Mouse (Mus musculus): ENCODE results near the gene Ralgapa2. TPM values are rescaled to one million over a fixed set of nuclear protein-coding genes. Genes with fewer than 3 reads are reported as not detected.

Gene Ralgapa2
- total RNA-seq, 2 experiments from 2014 or later, result 6.4 to 7.3 TPM

DNA sequence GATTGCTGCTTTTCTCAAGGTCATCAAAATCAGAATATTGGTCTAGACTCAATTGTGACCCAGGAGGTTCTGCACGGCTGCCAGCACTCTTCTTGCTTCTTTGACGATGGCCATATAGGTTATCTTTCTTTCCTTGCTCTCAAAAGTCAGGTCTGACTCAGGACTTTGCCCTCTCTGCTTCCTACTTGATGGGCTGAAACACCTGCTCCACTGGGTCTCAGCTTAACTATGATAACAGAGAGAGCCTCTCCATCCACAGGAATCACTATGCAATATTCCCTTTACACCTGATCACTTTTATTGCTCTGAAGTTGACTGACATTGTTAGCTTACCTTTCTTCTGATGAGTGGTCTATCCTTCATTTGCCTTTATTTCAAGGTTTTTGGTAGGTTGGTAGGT lies 191.5 kb downstream of the Ralgapa2 start:
- intact Hi-C loops (cut with DNase I), result no loop called here
- DNase-seq, result no peak

DNA sequence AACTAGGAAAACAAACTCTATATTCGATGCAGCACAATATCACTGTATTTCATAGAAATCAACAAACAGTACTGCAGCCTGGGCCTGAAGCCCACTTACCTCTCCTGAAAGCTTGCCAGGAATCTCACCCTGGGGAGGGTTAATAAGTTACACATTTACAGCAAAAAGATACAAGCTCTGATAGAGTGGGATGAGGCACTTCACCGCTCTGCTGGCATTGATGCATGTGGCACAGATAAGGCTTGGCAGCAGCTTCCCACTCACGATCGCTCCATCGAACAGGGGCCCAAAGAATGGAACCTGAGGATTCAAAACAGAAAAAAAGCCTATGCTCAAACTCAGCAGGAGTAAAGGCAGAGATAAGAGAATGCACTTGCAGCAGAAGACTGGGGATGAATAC lies 197.4 kb downstream of the Ralgapa2 start:
- DNase-seq, result no peak
- intact Hi-C loops (cut with DNase I), result no loop called here

DNA sequence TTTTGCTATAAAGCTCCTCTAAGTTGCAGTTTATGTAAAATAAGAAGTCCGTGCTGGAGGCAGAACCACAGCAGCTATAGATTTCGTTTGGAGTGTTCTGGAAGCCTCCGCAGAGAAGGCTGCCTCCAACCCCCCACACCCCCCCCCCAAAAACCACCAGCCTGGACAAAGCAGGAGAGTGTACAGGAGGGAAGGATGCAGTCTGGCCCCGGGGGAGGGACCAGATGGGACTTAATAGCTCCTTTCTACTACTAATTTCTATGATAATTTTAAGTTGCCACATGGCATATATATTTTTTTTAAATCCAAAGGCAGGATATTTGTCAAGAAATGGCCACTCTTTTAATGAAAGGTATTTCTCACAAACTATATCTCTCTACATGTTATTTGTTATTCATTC lies 198.3 kb downstream of the Ralgapa2 start:
- intact Hi-C loops (cut with DNase I), result no loop called here
- DNase-seq, result no peak

GRCm38 (mm10) chr2:146310760-146311159 lies 201.4 kb downstream of the Ralgapa2 start:
- DNase-seq, result no peak
- intact Hi-C loops (cut with DNase I), result no loop called here

DNA sequence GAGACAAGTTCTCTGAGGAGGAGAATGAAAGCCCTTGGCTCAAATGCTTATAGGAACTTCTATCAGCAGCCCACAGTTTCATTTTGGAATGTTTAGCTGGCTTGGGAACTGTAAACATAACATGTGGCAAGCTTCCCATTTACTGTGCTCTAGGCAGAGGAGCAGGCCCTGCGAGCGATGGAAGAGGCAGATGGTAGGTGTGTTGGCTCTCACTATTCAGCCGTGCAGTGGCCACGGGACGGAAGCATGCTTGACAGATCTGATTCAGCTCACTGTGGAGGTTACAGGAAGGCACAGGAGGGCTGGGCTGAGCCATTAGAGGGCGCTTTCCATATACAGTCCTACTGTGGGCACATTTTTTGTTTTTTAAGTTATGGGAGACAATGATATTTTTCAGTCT lies 201.9 kb downstream of the Ralgapa2 start:
- no peak for DNase-seq
- intact Hi-C loops (cut with DNase I), result no loop called here

GRCm38 (mm10) chr2:146309413-146309812 lies 202.7 kb downstream of the Ralgapa2 start:
- DNase-seq, result no peak
- intact Hi-C loops (cut with DNase I), result no loop called here

DNA sequence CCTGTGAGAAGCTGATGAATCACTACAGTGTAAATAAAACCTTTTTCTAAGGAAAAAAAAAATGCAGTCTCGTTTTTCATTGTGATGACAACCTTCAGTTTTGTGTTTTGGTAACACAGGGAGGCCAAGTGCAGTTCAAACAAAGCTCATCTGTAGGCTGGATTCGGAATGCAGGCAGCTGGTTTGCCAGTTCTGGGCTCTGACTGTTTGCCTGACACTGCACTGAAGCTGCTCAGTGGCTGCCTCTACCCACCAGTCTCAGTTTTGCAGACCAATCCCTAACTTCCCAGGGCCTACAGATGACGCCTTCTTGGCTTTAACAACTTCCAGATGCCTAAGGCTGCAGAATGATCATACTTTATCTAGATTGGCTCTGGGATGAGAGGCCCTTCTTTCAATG lies 205.1 kb downstream of the Ralgapa2 start:
- no peak for DNase-seq
- intact Hi-C loops (cut with DNase I), result no loop called here

DNA sequence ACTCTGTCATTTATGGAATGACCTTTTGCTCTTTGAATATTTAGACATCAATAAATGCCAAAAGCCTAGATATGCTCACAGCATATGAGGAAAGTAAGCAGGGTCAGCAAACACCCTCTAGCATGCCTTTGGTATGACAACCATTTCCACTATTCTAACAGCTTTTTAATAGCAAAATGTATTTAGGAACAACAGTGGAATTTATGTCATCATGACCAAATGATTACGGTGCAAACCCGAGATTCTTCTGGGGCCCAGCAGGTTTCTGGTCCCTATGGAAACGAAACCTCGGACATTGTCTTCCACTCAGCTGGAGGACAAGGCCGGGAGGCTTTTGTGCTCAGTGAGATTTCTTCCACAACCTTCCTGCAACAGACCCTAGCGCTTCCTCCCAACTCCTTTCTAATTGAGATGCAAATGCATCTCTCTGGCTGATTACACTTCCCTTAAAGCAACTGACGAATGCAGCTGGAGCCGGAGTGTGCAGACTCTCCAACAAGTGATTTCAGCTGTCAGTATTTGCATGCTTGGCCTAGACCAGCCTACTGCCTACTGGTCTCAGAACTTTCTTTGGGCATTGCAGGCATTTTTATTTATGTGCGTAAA lies 209.9 kb downstream of the Ralgapa2 start:
- intact Hi-C loops (cut with DNase I), result no loop called here
- no peak for DNase-seq

- intact Hi-C loops (cut with DNase I), result no loop called here
- no peak for DNase-seq
Observed at GRCm38 (mm10) chr2:146300500-146301020, 211.6 kb downstream of the Ralgapa2 start.

GRCm38 (mm10) chr2:146299841-146300460 lies 212.2 kb downstream of the Ralgapa2 start:
- DNase-seq, result no peak
- intact Hi-C loops (cut with DNase I), result no loop called here

DNA sequence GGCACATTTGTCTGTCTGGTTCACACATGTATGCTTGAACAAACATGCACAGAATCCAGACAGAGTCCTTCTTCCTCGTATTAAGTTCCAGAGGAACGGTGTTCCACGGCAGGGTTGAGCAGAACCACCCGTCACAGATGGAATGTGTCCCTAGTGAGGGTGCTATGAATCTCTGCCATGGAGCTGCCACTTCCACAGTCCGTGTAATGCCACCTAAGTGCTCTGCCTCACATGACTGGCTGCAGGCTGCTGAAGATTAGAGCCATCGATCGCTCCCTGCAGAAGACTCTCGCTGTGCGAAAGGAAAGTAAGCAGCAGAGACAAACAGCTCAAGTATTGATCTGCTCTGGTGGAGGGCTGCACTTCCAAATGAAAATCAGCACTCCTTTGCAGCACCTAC lies 218.6 kb downstream of the Ralgapa2 start:
- intact Hi-C loops (cut with DNase I), result no loop called here
- no peak for DNase-seq

DNA sequence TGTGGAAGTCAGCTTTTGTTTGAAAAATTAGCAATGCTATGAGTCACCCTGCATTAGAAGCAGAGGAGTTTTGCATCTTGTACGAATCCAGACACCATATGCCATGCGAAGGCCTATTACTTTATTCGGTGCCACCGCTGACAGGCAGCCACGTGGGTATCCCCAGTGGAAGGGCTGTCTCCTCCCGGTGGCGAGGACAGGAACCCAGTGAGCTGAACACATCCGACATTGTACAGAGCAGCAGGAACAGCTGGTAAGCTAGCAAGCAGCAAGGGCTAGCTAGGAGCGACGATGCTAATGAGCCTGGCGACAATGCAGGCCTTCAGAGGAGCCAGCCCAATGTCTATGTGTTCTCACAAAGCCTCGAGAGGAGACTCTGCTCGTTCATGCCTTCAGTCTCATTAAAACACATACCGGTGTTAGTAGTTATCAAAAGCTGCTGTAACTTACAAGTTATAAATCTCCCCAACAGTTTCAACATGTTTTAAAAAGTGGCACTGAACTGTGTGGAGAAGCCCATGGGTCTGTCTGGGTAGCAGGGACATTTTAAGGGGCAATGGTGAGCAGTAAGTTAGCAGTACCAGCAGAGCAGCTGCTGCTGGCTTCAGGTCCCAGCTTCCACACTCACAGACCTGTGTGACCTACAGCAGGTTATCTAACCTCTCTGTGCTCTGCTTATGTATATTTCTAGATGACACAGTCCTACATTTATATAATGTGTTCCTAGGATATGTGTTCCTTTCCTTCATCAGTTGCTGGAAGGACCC lies 221.1 kb downstream of the Ralgapa2 start:
- intact Hi-C loops (cut with DNase I), result no loop called here
- DNase-seq, result no peak

DNA sequence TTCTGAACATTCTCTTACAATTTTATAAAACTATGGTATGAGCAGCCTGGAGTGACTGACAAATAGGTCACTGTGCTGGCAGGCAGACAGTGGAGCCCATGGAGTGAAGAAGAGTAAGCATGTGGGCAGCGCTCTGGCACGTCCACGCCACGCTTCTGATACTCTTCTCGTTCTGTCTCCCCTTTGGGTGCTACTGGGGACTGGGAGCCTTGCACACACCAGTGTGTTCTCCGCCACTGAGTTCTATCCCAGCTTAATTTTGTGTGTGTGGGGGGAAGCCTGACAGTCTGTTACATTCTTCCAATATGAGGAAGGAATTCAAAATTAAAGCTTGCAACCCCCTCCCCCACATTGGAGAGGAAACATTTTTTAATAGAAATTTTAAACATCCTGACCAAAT lies 221.8 kb downstream of the Ralgapa2 start:
- no peak for DNase-seq
- intact Hi-C loops (cut with DNase I), result no loop called here

DNA sequence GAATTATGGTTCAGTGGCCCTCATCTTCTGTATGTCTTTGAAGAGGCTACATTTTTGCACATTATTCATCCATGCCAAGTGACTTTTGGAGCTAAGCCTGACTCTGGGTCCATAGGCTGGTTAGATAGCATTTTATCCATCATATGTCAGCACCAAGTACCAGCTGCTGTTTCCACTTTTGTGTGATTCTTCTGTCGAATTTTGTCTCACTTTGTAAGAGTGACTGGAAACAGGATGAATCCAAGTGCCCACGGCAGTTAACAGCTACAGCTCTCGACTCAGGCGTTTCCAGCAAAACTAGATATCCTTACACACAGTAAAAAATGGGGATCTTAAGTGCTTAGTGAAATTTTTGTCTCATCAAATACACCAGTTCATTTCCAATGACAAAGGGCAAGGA lies 222.8 kb downstream of the Ralgapa2 start:
- no peak for DNase-seq
- intact Hi-C loops (cut with DNase I), result no loop called here

GRCm38 (mm10) chr2:146288326-146288725 lies 223.8 kb downstream of the Ralgapa2 start:
- intact Hi-C loops (cut with DNase I), result no loop called here
- DNase-seq, result no peak

DNA sequence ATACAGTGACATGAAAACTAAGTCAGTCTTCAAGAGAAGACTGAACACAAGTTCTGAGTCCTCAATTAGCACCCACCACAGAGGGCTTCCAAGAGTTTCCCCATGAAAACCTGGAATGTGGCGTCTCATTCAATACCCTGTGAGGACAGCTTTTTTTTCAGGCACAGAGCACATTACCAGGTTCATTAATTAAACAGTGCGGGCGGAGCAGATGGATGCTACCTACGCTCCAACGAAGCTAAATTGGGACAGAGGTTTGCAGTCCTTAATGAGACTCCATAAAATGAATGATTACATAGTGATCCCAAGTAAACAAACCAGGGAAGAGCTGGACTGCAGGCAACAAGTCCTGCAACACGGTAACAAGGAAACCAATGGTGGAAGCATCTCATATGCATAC lies 224.6 kb downstream of the Ralgapa2 start:
- no peak for DNase-seq
- intact Hi-C loops (cut with DNase I), result no loop called here

DNA sequence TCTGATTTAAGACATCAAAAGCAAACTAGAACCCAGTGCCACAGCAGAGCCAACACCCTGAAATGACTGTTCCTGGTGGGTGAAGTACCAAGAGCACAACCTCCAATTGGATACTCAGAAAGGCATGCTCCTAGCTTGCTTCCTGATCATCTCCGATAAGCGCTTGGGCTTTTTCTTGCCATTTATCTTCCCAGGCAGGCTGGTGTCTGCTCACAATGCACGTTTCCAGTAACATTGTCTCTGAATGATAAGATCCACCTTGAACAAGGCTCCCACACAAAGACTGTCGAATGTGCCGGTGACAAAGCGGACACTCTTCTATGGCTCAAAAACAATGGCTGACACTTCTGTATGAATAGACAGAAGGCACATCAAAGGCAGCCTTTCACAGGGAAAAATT lies 230.8 kb downstream of the Ralgapa2 start:
- intact Hi-C loops (cut with DNase I), result no loop called here
- DNase-seq, result no peak

GRCm38 (mm10) chr2:146280921-146281274 lies 231.2 kb downstream of the Ralgapa2 start:
- DNase-seq, result no peak
- intact Hi-C loops (cut with DNase I), result no loop called here

DNA sequence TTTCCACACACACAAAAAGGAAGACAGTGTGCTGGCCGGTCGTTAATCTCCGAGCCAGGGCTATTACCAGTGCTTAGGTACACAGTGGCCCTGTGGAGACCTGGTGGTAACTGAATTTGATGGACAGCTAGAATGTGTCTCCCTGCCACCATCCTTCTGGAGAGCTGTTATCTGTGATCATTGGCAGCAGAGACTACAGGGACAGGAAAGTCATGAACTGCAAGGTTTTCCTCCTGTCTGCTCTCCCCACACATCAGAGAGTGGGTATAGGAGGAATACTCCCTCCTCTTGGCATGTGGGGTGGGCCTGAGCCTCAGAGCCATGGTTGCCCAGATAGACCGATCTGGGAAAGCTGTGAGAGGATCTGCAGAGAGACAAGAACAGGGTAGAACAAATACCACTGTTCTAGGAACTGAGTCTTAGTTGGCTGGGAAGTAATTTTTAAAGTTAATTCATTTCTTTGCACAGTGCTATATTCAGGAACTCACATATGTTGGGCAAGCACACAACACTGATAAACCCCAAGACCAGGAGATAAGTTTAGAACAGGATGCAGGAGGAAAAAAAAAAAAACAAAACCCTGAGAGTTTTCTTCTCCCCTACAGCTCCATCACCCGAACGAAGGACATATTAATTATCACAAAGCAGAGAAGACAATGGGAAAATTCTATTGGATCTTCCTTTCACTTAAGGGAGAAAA lies 231.8 kb downstream of the Ralgapa2 start:
- DNase-seq, result no peak
- intact Hi-C loops (cut with DNase I), result no loop called here

GRCm38 (mm10) chr2:146279430-146280220 lies 232.5 kb downstream of the Ralgapa2 start:
- no peak for DNase-seq
- intact Hi-C loops (cut with DNase I), result no loop called here
